Mouse (Mus musculus) mouse trophoblast stem cell (cell line): Measurements from ENCODE around the gene Gm20388.

ENCODE experiments used
- in situ Hi-C, 2 experiments: fragments of 300-500 bp; cut with MseI, MboI; formaldehyde crosslinking; loops; 2 replicates in 1 of 2; 3 replicates in 1 of 2; pipeline ENCODE4 v1.15.1; 2025

Gene Gm20388

DNA sequence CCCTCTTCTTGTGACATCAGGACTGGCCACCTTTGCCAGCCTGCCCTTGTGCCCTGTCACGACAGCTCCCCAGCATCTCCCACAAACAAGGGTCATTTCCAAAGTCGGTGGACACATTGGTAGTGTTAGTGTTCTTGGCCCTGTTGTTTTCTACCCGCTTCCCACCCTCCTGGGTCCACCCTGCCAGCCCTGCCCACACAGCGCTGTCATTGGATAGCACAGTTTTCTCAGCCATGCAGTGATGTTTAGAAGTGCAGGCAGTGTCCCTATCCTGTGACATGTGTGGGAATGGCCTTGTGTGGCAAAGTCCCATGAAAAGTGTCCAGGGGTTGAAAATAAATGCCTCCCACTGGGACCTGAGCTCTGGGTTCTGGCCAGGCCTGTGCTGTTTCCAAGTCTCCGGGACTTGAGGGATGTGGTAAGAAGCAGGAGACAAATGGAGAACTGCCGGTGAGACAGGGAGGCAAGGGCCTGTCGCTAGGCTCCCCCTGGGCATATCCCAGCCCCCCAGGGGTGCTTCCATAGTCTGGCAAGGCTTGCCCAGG, 1855.0 kb downstream of the Gm20388 start:
- in situ Hi-C loops = no loop called here

DNA sequence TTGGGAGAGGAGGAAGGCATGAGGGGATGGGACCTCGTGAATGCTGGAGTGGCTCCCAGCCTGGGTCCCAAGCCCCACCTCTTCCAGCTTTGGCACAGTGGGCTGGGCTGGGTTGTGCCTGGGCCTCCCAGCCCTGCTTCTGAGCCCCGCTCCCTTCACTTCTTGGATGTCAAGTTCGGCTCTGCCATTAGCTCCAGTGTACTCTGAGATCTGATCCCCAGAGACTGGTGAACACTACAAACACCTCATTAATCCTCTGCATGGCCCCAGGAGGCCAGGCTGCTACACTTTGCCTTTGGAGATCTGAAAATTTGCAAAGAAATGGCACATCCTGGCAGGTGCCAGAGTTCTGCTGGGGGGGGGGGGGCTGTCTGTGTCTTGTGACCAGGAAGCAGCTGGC, 1858.5 kb downstream of the Gm20388 start:
- in situ Hi-C loops = no loop called here

DNA sequence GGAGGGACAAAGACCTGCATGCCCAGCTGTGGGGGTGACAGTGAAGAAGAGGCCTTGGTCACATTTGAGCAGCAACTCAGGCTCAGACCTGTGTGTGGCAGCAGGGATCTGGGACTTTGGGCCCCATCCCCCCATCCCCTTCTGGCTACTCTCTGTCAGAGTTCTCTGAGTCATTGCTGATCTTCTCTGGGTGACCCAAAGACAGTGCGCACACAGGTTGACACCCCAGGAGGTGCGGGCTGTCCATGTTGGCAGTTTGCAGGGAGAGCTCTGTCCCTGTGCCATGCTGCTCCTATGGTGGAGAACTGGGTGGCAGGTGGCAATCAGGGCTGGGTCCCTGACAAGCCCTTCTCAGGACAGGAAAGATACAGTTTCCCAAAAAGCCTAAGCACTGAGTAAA, 1859.0 kb downstream of the Gm20388 start:
- in situ Hi-C loops = no loop called here

DNA sequence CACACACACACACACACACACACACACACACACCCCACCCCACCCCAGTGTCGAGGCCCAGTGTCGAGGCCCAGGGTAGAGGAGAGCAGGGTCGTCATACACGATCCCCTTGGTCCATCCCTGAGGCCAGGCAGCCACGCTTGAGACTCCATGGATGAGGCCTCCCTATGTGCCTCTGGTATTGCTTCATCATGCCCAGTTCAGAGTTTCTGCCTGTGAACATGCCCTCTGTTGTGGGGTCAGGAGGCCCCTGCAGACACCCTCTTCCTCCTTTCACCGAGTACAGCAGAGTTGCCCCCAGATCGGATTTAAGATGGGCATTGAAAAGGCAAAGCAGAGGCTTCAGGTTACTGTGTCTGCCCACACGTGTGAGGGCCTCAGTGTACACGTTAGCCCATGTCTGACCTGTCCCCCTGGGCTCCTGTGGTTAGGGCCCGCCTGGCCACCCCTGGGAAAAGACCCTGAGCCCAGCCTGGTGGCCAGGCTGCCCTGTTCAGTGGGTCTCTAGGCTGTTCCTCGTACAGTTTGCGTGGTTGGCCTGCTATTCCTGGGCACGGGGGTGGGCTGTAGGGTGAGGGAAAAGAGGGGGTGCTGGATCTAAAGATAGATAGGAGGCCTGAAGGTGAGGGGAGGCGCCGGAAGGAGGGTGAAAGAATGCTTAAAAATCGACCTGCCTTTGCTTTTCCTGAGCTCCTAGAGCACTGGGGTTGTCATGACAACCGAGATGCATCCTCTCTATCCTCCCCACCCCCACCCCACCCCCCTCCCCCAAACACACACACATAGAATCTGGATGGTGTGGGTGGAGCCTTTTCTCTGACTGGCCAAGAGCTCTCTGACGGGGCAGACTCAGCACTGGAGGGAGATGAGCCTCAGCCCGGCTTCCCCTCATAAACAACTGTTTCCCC, 1860.5 kb downstream of the Gm20388 start:
- in situ Hi-C loops = no loop called here

DNA sequence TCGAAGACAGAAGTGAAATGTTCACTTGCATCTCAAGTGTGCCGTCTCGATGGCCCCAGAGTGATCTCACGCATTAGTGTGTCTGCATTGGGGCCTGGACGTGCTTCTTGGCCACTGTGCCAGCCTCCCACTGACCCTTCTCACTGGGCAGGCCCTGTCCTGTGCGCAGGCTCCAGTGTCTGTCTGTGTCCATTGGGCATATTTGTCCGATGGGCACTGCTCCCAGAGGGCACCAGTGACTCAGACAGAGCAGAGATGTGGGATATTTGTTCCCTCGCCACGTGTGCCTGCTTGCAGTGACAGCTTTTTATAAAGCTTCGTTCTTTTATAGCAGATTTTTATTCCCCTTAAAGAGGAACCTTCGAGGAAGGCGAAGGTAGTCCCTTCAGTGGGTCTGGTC, 1863.2 kb downstream of the Gm20388 start:
- in situ Hi-C loops = no loop called here

DNA sequence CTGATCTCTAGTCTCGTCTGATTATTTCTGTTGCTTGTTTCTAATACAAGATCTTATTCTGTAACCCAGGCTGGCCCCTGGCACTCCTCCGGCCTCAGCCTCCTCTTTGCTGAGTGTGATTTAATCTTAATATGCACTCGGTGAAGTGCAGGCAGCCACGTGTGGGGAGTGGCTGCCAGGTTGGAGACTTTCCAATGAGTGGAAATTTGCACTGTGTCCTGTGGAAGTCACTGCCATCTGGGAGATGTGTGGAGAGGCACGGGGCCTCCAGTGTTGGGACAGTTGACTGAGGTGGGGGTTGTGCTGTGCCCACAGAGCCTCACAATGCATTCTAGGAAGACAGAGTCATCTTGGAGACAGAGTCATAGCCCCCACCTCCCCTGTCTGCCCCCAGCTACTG, 1871.9 kb downstream of the Gm20388 start:
- in situ Hi-C loops = no loop called here

DNA sequence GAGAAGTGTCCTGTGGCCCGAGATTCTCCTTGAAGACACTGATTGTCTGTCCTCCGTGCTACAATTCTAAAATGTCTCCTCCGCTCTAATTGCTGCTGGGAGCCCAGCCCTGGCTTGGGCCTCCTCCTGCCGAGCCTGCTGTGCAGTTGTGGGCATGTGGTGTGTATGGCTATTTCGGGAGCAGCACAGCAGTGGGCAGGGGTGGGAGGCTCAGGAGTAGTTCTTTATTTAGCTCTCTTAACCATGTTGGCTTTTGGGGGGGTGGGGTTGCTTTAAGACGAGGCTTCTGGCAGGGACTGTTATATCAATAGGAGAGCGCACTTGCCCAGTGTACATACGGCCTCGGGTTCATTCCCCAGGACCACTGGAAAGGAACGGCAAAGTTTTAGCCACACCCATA, 1875.9 kb downstream of the Gm20388 start:
- in situ Hi-C loops = no loop called here

DNA sequence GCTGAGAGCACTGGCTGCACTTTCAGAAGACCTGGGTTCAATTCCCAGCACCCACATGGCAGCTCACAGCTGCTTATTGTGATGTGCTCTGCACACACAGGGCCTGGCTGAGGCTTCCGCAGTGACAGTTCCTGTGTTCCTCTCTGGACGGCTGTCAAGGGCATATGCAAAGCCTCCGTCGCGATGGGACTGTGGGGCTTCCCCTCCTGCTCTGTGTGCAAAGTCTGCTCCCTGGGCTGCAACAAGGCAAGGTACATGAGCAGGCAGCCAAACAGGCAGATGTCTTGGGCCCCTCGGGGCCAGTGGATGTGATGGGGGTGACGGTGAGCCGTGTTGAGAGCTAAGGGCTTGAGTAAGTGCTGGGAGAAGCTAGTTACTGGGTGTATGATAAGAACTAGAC, 1878.1 kb downstream of the Gm20388 start:
- in situ Hi-C loops = no loop called here

DNA sequence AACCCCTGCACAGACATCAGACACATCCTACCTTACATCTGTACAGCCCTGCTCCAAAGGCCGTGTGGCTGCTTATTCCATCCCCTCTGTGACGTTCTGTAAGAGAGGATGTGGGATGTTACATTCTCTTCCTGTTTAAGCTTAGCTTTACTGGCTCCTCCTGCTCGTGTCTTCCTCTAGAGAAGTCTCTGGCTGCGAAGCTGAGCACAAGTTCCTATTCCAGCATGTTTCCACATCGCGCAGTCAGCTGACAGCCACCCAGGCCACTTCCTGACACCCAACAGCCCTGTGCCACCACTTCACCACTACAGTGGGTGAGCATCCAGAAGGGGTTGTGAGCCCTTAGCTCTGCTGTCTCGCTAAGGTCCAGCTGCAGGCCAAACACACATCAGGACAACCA, 1881.5 kb downstream of the Gm20388 start:
- in situ Hi-C loops = no loop called here

DNA sequence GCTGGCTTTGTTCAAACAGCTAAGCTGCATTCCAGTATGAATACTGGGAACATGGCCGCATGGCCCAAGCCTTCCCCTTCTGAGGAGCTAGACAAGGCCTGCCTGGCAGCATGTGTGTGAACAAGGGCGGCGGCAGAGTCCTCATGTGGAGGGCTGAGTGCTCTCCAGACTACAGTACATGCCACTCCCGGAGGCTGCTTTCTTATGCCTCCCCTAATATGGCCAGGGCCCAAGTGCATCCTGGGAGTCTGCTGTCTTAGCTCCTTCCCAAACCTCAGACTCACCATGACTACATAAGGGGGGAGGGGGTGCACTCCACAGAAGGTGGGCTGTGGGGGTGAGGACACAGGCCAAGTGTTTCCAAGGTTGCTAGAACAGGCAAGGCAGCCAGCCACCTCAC, 1882.0 kb downstream of the Gm20388 start:
- in situ Hi-C loops = no loop called here

DNA sequence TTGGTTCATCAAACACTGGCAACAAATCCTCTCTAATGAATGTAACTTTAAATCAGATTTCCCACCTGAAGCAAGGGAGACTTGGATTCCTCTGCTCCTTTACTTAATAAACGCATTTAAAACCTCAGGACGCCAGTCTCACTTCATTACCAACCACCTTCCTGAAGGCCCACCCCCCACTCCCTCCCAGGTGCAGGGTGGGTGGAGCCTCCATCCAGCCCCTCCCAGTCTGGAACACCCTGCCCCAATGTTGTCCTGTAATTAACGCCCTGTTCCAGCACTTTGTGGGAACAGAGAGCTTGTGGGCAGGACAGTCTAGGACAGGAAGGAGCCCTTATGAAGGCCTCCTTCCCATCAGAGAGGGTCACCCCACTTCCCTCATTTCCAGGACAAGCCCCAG, 1883.5 kb downstream of the Gm20388 start:
- in situ Hi-C loops = no loop called here

DNA sequence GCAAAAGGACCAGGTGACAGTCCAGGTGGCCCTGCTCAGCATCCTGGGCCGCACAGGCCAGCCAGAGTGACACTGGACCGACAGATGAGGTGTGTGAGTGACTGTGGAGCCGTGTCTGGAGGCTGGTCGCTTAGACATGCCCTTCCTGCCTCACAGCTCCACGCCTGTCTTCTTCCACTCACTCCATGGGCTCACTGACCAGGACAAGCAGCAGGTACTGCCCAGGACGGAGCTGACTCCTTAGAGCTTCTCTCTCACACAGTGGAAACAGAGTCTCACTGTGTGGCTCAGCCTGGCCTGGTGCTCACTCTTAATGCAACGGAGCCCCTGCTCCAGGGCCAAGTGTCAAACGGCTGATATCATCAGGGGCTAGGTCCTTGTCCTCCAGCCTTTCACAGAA, 1884.8 kb downstream of the Gm20388 start:
- in situ Hi-C loops = no loop called here

DNA sequence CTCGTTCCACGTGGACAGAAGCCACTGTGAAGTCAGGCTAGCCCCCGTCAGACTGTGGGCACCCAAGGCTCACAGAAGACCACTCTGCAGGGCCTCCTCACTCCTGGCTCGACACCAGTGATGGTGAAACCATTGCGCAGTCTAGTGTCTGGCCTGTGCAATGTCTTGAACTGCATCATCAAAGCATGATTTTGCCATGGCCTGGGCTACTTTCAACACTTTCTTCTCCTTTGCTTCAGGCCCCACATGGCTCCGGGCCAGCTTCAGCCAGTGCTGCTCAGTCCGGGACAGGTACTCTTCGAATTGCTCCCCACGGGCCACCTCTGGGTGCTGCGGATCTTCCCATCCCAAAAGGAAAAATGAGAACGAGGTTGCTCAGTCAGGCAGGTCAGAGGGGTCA, 1885.8 kb downstream of the Gm20388 start:
- in situ Hi-C loops = no loop called here

DNA sequence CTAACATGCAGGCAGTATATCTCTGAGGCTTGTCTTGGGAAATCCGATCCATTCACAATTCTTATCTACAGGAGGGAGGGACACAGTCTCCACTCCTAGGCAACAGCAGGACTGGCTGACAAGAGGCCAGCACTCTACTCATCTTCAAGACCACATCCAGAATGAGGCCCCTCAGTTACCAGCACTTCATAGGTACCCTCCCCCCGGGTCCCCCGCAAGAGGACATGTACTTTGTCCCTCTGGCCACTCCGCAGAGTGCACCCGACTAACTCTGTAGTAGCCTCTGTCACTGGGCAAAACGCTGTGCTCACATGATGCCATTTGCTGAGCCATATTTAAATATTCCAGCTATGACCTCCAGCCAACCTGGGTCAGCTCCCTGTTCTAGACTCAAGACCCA, 1887.8 kb downstream of the Gm20388 start:
- in situ Hi-C loops = no loop called here

DNA sequence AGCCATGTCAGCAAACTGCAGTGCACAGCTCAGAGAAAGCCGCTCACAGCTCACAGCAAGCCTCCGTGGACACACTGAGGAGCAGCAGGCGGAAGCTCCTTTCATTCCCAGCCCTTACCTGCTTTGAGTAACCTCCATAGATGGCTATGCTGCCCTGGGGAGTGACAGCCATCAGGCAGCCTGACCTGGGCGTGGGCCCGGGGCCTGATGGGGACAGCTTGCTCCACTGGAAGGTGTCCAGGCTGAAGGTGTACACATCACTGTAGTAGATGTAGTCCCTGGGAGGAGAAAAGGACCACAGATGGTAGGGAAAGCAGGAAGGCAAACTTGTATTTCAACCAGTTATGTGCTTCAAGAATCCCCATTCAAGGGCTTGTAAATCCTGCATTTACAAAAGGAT, 1894.2 kb downstream of the Gm20388 start:
- in situ Hi-C loops = no loop called here

DNA sequence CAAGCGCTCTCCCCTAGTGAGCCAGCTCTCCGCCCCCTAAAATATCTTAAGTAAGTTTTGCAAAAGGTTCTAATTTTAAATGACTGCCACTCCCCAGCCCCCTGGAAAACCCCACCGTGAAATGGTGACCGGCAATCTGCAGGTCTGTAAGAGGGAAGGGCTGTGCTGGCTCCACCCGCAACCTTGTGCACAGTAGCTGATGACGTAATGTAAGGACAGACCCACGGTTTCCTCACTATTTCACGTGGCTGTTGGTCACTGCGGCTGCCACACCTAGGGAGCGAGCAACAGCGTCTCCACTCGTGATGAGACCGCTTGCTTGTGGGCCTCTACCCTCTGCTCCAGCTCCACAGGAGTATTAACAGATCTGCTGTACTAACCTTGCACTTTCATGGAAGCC, 1895.5 kb downstream of the Gm20388 start:
- in situ Hi-C loops = no loop called here

DNA sequence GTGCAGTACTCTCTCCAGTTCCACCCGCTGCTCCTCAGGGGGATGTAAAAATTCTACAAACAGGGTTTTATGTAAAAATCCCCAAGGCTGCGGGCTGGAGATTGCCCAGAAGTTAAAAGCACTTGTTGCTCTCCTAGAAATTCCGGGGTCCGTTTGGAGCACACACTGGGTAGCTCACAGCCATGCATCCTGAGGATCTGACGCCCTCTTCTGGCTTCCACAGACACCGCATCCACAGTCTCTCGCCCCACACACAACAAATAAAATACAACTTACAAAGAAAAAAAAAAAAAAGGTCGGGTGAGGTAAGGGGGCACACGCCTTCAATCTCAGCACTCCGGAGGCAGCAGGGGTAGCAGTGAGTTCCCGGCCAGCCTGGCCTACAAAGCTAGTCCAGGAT, 1897.4 kb downstream of the Gm20388 start:
- in situ Hi-C loops = no loop called here

DNA sequence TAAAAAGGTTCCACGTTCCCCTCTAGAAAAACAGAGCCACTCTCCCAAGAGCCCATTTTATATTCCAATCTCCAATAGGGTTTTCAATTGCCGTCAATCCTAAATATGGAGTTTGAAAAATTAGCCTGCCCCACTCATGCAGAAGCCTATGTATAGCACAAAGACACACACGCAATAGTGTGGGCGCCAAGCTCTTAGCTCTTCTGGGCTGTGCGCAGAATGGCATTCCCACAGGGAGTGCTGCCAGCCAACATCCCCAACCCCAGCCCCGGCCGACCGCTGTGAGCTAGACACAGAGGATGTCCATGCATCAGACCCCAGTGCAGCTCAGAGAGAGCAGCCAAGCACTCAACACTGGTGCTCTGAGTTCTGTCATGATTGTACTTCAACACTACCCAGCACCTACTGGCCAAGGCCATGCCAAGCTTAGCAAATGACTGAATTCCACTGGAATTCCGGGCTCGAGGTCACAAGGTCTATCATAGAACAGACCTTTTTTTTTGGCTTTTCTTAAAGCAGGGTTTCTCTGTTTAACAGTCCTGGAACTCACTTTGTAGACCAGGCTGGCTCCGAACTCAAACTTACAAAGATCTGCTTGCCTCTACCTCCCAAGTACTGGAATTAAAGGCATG, 1899.0 kb downstream of the Gm20388 start:
- in situ Hi-C loops = no loop called here

DNA sequence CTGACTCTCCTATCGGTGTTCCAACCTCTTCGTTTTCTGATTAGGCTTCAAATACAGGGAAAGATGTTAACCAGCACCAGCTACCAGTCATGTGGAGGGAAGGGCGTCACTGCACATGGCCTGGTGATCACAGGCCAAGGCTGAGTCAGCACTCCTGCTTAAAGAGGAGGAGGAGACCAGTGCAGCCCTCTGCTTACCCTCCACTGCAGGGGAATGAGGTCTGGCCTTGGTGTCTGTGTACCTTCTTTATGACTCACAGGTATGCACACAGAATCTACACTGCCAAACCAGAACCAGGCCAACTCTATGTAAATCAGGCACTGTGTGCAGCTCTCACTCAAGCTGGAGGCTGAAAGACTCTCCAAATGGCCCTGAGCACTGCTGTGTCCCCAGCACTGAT, 1900.9 kb downstream of the Gm20388 start:
- in situ Hi-C loops = no loop called here

DNA sequence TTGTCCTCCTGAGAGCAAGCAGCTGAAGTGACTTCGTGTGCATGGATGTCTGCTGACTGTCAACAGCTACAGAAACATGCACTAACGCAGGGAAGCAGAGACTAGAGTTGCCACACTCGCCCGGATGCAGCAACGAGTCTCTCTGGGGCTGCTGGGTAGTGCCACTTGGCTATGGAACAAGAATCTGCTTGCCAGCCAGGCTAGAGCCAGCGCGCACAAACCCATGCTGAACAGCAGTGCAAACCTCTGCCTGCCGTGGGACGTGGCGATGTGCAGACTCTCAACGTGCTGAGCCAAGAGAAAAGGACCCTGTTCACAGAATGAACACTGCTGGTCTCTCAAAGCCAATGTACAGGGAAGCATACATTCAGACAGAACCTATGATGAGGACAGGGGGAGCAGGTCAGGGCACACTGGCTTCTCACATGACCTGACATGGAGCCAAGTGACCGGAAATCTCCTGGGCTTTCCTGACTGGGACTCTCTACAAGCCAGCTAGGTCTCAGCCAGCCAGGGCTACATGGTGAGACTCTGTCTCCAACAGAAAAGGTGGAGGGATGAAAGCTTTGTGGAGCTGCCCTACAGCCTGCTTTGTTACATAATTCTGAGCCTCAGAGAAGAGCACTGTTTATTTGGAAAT, 1901.4 kb downstream of the Gm20388 start:
- in situ Hi-C loops = no loop called here

DNA sequence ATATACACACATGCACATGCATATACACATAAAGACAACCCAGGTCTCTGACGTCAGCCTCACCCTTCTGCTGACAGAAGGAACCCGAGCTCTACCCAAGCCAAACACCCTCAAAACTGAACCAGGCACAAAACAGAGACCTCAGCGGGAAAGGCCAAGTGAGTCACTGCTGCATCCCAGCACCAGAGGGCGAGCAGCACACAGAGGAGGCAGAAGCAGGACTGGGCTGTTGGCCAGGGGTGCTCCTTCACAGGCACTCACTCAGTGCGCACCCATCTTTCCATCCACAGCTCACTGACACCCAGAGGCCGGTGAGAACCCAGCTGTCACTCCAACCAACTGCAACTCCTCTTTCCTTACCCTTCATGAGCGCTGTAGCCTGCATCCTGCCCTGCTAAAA, 1907.6 kb downstream of the Gm20388 start:
- in situ Hi-C loops = no loop called here

DNA sequence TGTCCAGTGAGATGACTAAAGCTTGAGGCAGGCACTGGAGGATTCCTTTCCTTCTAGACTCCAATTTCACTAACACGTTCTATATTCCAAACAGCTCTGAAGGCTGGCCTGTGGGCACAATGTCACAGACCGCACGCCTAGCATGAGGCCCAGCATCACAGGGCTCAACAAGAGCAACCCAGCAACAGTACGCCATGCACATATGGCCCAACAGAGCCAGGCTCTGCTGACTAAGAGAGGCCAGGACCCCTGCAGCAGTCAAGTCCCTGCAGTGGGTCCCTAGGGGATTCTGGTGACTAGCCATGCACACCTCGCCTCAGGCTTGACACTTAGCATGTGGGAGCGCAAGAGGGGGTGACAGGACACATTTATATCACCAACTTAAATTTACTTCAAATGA, 1910.2 kb downstream of the Gm20388 start:
- in situ Hi-C loops = no loop called here

DNA sequence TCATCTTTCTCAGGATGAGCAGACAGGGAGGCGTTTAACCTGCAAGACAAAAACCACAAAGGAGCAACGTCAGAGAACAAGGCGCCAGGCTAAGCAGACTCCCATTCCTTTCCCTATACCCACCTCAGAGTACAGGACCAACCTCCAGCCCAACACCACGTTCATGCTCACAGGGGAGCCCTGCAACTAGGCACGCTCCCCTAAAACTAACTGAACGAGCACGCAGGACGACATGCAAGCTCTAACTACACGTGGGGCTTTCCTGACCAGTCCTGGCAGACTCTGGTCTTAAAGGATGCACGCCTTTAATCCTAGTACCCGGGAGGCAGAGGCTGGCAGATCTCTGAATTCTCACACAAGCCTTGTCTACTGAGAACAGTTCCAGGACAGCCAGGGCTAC, 1910.7 kb downstream of the Gm20388 start:
- in situ Hi-C loops = no loop called here
